Mouse (Mus musculus): ENCODE measurements around the gene Atrnl1. TPM values are rescaled to one million over a fixed set of nuclear protein-coding genes. Genes with fewer than 3 reads are reported as not detected.

The Atrnl1 gene
- polyA plus RNA-seq, 1 experiment from 2014 or later = 2.9 TPM

DNA sequence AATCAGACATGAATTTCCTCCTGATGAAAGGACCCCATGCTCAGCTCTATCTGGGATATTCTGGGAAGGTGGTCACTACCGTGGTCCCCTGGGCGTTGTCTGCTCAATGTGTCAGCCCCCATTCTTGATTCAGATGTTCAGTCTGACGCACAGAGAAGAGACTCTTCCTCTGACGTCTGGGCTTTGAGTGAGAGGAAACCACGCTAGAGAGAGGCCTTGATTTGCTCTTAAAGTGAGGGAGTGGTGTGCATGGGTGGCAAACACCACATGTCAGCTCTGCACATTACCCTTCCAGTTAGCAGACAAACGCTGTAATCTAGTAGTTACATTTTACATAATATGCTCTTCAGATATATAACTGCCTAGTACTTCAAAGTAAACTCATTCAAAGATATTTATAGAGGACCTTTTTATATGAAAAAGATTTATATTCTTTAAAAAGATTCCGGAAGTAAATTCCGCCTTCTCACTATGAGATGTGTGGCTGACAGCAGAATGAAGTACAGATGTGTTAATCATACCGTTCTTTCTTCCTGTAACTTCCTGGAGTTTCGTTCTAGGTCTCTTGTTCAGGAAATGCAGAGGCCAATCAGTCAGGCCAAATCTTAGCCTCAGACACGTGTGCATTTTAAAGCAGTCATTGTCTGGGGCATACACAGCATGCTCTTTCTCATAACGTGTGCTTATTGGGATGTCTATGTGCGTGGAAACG is 192.1 kb downstream of the Atrnl1 start:
- WGBS = 68% methylated on average over 14 of the region's 14 CpGs
- no peaks in the 10 kb centered on the region for H3K9me3 ChIP-seq (ENCODE audit: control insufficient read depth, low read length)
- H3K27ac ChIP-seq (ENCODE audit: low read depth, low read length) = no peak overlapping the region
- H3K36me3 ChIP-seq (ENCODE audit: control insufficient read depth, insufficient read depth, low read length) = no peaks in the 10 kb centered on the region
- H3K4me2 ChIP-seq = no peak overlapping the region
- H3K4me3 ChIP-seq (ENCODE audit: low read depth, low read length) = no peak overlapping the region
- no peaks in the 10 kb centered on the region for H3K4me1 ChIP-seq (replicated peaks; ENCODE audit: control insufficient read depth, insufficient read depth, low read length)
- ATAC-seq (replicated peaks; ENCODE audit: low FRiP score) (no peak), DNase-seq (ENCODE audit: low spot score) (no peak)
- H3K9ac ChIP-seq (ENCODE audit: low read depth, low read length) = no peak overlapping the region
- H3K27me3 ChIP-seq (replicated peaks; ENCODE audit: control insufficient read depth, insufficient read depth, low read length) = no peaks in the 10 kb centered on the region

DNA sequence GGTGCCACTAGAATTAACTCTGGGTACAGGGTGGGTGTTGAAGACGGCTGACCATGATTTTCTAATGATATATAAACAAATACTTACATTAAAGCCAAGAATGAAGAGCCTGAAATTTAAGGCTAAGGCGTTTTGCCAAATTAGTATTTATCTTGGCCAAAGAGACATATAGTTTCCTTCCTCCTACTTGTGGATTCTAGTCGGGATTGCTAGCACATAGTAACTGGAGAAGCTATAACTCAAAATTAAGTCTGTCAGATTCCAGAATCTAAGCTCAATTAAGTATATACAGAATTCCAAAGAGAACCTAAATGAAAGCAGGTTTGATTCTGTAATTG is 192.6 kb downstream of the Atrnl1 start:
- no peak for ATAC-seq (replicated peaks; ENCODE audit: low FRiP score)
- no peak overlapping the region for H3K27ac ChIP-seq (ENCODE audit: low read depth, low read length)
- no peaks in the 10 kb centered on the region for H3K9me3 ChIP-seq (ENCODE audit: control insufficient read depth, low read length)
- no peak for DNase-seq (ENCODE audit: low spot score)
- H3K4me1 ChIP-seq (replicated peaks; ENCODE audit: control insufficient read depth, insufficient read depth, low read length) = no peaks in the 10 kb centered on the region
- H3K4me2 ChIP-seq = no peak overlapping the region
- H3K9ac ChIP-seq (ENCODE audit: low read depth, low read length) = no peak overlapping the region
- WGBS = 75% methylated on average over 3 of the region's 3 CpGs
- H3K4me3 ChIP-seq (ENCODE audit: low read depth, low read length) = no peak overlapping the region
- H3K36me3 ChIP-seq (ENCODE audit: control insufficient read depth, insufficient read depth, low read length) = no peaks in the 10 kb centered on the region
- H3K27me3 ChIP-seq (replicated peaks; ENCODE audit: control insufficient read depth, insufficient read depth, low read length) = no peaks in the 10 kb centered on the region

DNA sequence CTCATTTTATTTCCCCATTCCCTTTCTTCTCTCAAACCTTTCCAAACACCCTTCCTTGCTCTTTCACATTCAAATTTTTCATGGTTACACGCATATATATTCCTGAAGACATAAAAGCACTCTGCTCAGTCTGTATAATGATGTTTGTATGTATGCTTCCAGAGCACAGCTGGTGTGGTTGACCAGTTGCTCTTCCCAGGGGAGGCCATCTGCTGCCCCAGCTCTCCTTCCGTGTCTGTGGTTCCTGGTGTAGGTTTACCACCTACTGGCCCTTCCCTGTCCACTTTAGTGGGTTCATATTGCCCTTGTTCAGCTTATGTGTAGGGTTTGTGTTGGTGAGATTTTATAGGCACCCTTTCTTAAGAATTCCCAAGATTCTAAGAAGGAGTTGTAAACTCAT is 197.5 kb downstream of the Atrnl1 start:
- Histone ChIP-seq H3K4me3 (ENCODE audit: low read depth, low read length) (no peak overlapping the region), H3K4me2 (no peak overlapping the region), H3K36me3 (ENCODE audit: control insufficient read depth, insufficient read depth, low read length) (no peaks in the 10 kb centered on the region), H3K9ac (ENCODE audit: low read depth, low read length) (no peak overlapping the region), H3K9me3 (ENCODE audit: control insufficient read depth, low read length) (no peaks in the 10 kb centered on the region), H3K27ac (ENCODE audit: low read depth, low read length) (no peak overlapping the region), H3K4me1 (replicated peaks; ENCODE audit: control insufficient read depth, insufficient read depth, low read length) (no peaks in the 10 kb centered on the region), H3K27me3 (replicated peaks; ENCODE audit: control insufficient read depth, insufficient read depth, low read length) (no peaks in the 10 kb centered on the region)
- no peak for ATAC-seq (replicated peaks; ENCODE audit: low FRiP score)
- no peak for DNase-seq (ENCODE audit: low spot score)
- 80% methylated on average over 2 of the region's 2 CpGs for WGBS

DNA sequence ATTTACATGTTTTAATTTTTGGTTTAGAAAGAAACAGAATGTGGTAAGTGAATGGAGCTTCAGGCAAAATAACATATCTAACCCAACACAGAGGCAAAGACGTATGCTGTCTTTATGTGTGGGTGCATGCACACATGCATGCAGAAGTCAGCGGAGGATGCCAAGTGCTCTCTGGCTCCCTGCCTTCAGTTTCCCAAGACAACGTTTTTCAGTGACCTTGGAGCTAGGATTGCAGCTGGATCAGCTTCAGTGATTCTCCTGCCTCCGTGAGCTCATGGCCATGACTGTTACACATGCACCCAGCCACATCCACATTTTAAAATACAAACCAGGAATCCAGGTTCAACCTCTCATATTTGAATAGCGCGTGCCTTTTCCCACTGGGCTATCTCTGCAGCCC is 203.5 kb downstream of the Atrnl1 start:
- no peaks in the 10 kb centered on the region for H3K4me1 ChIP-seq (replicated peaks; ENCODE audit: control insufficient read depth, insufficient read depth, low read length)
- no peaks in the 10 kb centered on the region for H3K36me3 ChIP-seq (ENCODE audit: control insufficient read depth, insufficient read depth, low read length)
- ATAC-seq (replicated peaks; ENCODE audit: low FRiP score) (no peak), DNase-seq (ENCODE audit: low spot score) (no peak)
- no peaks in the 10 kb centered on the region for H3K9me3 ChIP-seq (ENCODE audit: control insufficient read depth, low read length)
- no peak overlapping the region for H3K27ac ChIP-seq (ENCODE audit: low read depth, low read length)
- H3K4me3 ChIP-seq (ENCODE audit: low read depth, low read length) = no peak overlapping the region
- no peaks in the 10 kb centered on the region for H3K27me3 ChIP-seq (replicated peaks; ENCODE audit: control insufficient read depth, insufficient read depth, low read length)
- H3K9ac ChIP-seq (ENCODE audit: low read depth, low read length) = no peak overlapping the region
- no peak overlapping the region for H3K4me2 ChIP-seq
- 91% methylated on average over 6 of the region's 6 CpGs for WGBS

DNA sequence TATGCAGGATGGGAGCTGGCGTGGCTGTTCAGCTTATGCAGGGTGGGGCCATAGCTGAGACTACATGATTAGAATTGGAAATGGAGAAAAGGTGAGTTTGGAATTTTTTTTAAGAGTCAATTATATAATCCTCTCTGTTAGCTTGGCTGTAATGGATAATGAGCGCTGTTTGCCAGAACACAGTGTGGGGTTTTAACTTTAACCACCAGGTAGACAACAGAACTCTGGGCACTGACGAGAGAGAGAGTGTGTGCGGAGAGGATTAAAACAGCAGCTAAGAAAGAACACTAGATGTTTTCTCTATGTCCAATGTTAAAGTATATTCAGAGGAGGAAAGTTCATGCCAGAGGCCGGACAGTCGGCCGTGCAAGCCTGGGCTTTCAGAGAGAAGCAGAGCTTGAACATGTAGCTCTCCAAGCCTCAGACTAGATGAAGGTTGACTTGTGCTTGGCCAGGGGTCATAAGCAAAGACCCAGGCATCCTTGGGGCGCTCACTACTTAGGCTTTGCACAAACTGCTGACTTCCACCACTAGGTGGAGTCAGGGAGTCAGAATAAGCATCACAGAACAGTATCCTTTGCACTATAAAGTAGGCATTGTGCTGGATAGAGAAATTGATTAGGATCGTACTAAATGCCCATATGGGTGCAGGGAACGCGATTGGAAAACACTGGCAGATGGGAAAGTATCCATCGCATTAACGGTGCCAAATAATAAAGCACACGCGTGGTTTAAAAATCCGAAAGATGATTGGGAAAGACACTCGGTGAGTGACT is 205.6 kb downstream of the Atrnl1 start:
- DNase-seq (ENCODE audit: low spot score) (no peak), ATAC-seq (replicated peaks; ENCODE audit: low FRiP score) (no peak)
- Histone ChIP-seq H3K4me2 (no peak overlapping the region), H3K36me3 (ENCODE audit: control insufficient read depth, insufficient read depth, low read length) (no peaks in the 10 kb centered on the region), H3K27me3 (replicated peaks; ENCODE audit: control insufficient read depth, insufficient read depth, low read length) (no peaks in the 10 kb centered on the region), H3K27ac (ENCODE audit: low read depth, low read length) (no peak overlapping the region), H3K4me1 (replicated peaks; ENCODE audit: control insufficient read depth, insufficient read depth, low read length) (no peaks in the 10 kb centered on the region), H3K9me3 (ENCODE audit: control insufficient read depth, low read length) (no peaks in the 10 kb centered on the region), H3K9ac (ENCODE audit: low read depth, low read length) (no peak overlapping the region), H3K4me3 (ENCODE audit: low read depth, low read length) (no peak overlapping the region)
- WGBS = 89% methylated on average over 17 of the region's 17 CpGs

DNA sequence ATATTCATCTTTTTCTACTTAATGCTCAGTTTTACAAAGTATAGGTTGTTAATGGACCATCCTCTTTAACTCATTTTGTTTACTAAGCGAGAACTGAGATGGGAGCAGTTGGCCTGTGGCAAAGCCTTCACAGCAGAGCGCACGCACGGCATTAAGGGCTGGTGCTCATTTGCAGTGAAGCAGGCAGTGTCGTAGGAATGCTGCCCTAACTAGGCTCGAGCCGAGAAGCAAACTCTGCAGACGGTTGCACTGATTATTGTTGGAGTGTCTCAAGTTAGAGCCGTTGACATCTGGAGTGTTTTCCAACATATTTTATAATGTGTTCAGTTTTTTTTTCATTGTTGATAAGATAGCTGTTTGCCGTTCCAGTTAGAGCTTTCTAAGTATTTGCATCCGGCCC is 206.9 kb downstream of the Atrnl1 start:
- Histone ChIP-seq H3K36me3 (ENCODE audit: control insufficient read depth, insufficient read depth, low read length) (no peaks in the 10 kb centered on the region), H3K9ac (ENCODE audit: low read depth, low read length) (no peak overlapping the region), H3K4me1 (replicated peaks; ENCODE audit: control insufficient read depth, insufficient read depth, low read length) (no peaks in the 10 kb centered on the region), H3K27ac (ENCODE audit: low read depth, low read length) (no peak overlapping the region), H3K9me3 (ENCODE audit: control insufficient read depth, low read length) (no peaks in the 10 kb centered on the region), H3K4me3 (ENCODE audit: low read depth, low read length) (no peak overlapping the region), H3K27me3 (replicated peaks; ENCODE audit: control insufficient read depth, insufficient read depth, low read length) (no peaks in the 10 kb centered on the region), H3K4me2 (no peak overlapping the region)
- DNase-seq (ENCODE audit: low spot score) (no peak), ATAC-seq (replicated peaks; ENCODE audit: low FRiP score) (no peak)
- 78% methylated on average over 11 of the region's 11 CpGs for WGBS

DNA sequence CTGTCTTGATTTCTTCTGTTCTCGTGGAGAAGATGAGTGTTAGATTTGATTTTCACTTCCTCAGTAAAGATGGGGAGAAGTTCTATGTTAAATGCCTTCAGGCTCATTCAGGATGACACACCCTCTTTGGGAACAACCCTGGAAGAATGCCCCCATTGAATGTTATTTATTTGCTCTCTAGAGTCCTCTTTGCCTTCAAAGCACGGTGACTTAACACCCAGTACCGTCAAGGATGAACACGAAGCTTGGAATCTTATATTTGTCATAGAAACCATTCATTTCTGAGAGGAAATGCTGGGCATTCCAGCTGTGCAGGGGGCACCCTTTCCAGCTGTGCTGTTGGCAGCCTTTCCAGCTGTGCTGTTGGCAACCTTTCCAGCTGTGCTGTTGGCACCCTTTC is 212.6 kb downstream of the Atrnl1 start:
- Histone ChIP-seq H3K9me3 (ENCODE audit: control insufficient read depth, low read length) (no peaks in the 10 kb centered on the region), H3K27ac (ENCODE audit: low read depth, low read length) (no peak overlapping the region), H3K4me2 (no peak overlapping the region), H3K36me3 (ENCODE audit: control insufficient read depth, insufficient read depth, low read length) (no peaks in the 10 kb centered on the region), H3K9ac (ENCODE audit: low read depth, low read length) (no peak overlapping the region), H3K27me3 (replicated peaks; ENCODE audit: control insufficient read depth, insufficient read depth, low read length) (no peaks in the 10 kb centered on the region), H3K4me1 (replicated peaks; ENCODE audit: control insufficient read depth, insufficient read depth, low read length) (no peaks in the 10 kb centered on the region), H3K4me3 (ENCODE audit: low read depth, low read length) (no peak overlapping the region)
- DNase-seq (ENCODE audit: low spot score) (no peak), ATAC-seq (replicated peaks; ENCODE audit: low FRiP score) (no peak)
- 86% methylated on average over 4 of the region's 4 CpGs for WGBS

DNA sequence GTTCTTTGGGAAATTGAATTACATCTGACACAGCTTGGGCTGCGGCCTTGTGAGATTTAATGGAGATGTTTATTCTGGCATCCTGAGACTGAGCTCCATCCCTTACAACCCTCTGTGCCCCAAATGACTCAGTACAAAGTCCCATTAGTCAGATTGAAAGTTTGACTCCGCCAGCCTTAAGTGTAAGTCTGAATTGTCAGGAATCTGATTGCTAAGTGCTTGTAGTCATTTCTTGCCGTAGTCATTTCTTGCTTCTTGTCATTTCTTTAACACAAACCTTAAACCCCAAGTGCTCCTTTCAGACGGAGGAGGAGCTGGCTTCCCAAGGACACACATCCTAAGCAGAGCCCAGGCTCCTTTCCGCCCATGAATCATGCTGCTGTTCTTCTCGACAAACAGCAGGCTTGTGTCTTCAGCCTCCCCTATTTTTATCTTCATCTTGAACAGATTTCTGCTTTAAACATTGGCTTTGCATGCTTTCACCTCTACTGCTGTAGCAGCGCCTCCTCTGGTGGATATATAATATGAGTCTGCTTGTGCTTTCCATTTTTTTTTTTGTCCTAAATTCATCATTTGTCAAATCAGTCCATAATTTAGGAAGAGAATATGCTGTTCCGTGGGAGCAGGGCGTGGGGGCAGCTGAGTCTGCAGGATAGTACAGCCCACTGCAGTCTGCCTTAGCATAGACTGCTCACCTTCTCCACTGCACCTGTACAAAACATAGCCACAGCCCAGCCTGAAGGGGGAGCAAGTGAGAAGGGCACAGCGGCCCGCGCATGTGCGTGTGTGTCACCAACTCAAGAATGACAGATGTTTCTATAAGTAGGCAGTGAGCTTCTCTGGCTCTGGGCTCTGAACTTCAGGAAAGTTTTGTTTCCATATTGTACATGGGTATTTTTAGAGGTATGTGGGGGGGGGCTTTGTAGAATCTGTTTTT is 214.7 kb downstream of the Atrnl1 start:
- Histone ChIP-seq H3K4me2 (no peak overlapping the region), H3K4me1 (replicated peaks; ENCODE audit: control insufficient read depth, insufficient read depth, low read length) (no peaks in the 10 kb centered on the region), H3K27ac (ENCODE audit: low read depth, low read length) (no peak overlapping the region), H3K9me3 (ENCODE audit: control insufficient read depth, low read length) (no peaks in the 10 kb centered on the region), H3K9ac (ENCODE audit: low read depth, low read length) (no peak overlapping the region), H3K27me3 (replicated peaks; ENCODE audit: control insufficient read depth, insufficient read depth, low read length) (no peaks in the 10 kb centered on the region), H3K36me3 (ENCODE audit: control insufficient read depth, insufficient read depth, low read length) (no peaks in the 10 kb centered on the region), H3K4me3 (ENCODE audit: low read depth, low read length) (no peak overlapping the region)
- no peak for DNase-seq (ENCODE audit: low spot score)
- WGBS = 82% methylated on average over 13 of the region's 13 CpGs
- no peak for ATAC-seq (replicated peaks; ENCODE audit: low FRiP score)
